Mouse (Mus musculus): ENCODE measurements around the gene Pde4b.

GRCm38 (mm10) chr4:102087566-102088234, 357 bp downstream of the Pde4b start:
- TF ChIP-seq CTCF (IDR thresholded peaks at IDR 0.05; ENCODE audit: control insufficient read depth, insufficient read depth, insufficient read length): no peak
- TF ChIP-seq USF1 (IDR thresholded peaks at IDR 0.05; ENCODE audit: low read depth): no peak
- no peak for TF ChIP-seq MAX (IDR thresholded peaks at IDR 0.05)
- no peak for TF ChIP-seq MYOG (IDR thresholded peaks at IDR 0.05; ENCODE audit: control insufficient read depth, extremely low read depth, insufficient read length)
- TF ChIP-seq MYOD1 (IDR thresholded peaks at IDR 0.05; ENCODE audit: control insufficient read depth, insufficient read length, low read depth): no peak

Data from C2C12 (cell line).